12 mouse cellular contexts compared by ENCODE assay signal in genomic region chr17:12204246-12204645, GRCm38 (mm10).
A peak's percentile ranks its signal among the peaks of the same experiment; 100 is the strongest.
DNase-seq lines count a peak whose midpoint lies in the region; ATAC-seq lines count a peak whose summit lies in the region.
"Had no signal": no experiment of that assay in that cellular context is flagged by ENCODE, and none has a peak within 500 bp of the region (broad histone marks: within the 10 kb centered on the region; RNA-seq: fewer than 3 reads in every experiment).

No protein-coding gene starts in this region.

- 57% methylated on average over 3 of the region's 3 CpGs for WGBS in heart, embryonic 11.5 days (ENCODE audit: insufficient replicate concordance)
- 73% methylated on average over 3 of the region's 3 CpGs for WGBS in limb, embryonic 11.5 days

- no peak for DNase-seq in heart, postnatal 10 days
- peak; percentile 20 for DNase-seq in thymus, postnatal 25 days
- no peak for DNase-seq in thymus, adult 18-20 months
- no peak for DNase-seq in limb, embryonic 11.5 days (ENCODE audit: low spot score)
- DNase-seq in gastrocnemius, postnatal 10 days, result no peak
- no peak for DNase-seq in left cerebral cortex, adult 11 months (ENCODE audit: low spot score)
- DNase-seq in gastrocnemius, adult 18-20 months (ENCODE audit: low spot score), result no peak
- DNase-seq: gastrocnemius, postnatal 25 days; lung, adult 18-20 months; right cerebral cortex, postnatal 4 days had no signal

- intact Hi-C loops in heart, postnatal 10 days (cut with DNase I), result no loop called here

- H3K36me3 ChIP-seq in heart, embryonic 11.5 days (ENCODE audit: control insufficient read depth, insufficient read depth, low read length), result no peaks in the 10 kb centered on the region
- no peaks in the 10 kb centered on the region for H3K36me3 ChIP-seq in limb, embryonic 11.5 days (ENCODE audit: control insufficient read depth, insufficient read depth, low read length)

- peak overlapping the region; percentile 46; the same call in 1 of the 2 replicates for H3K9ac ChIP-seq in heart, embryonic 11.5 days (ENCODE audit: low read depth, low read length)
- H3K9ac ChIP-seq in limb, embryonic 11.5 days (ENCODE audit: low read length), result no peak overlapping the region

- H3K9me3 ChIP-seq in heart, embryonic 11.5 days (replicated peaks; ENCODE audit: control insufficient read depth, low read length), result no peaks in the 10 kb centered on the region
- no peaks in the 10 kb centered on the region for H3K9me3 ChIP-seq in limb, embryonic 11.5 days (ENCODE audit: control insufficient read depth, low read length)

- H3K27me3 ChIP-seq in heart, embryonic 11.5 days (ENCODE audit: control insufficient read depth, insufficient read depth, low read length), result no peaks in the 10 kb centered on the region
- H3K27me3 ChIP-seq in limb, embryonic 11.5 days (ENCODE audit: control insufficient read depth, insufficient read depth, low read length), result no peaks in the 10 kb centered on the region

- no peak for ATAC-seq in heart, embryonic 11.5 days (replicated peaks; ENCODE audit: insufficient number of reproducible peaks, low FRiP score, low TSS enrichment)
- no peak for ATAC-seq in limb, embryonic 11.5 days (ENCODE audit: insufficient number of reproducible peaks, low FRiP score, low TSS enrichment, low read depth)

- peaks cover 33% of the 10 kb centered on the region for H3K4me1 ChIP-seq in heart, embryonic 11.5 days (ENCODE audit: control insufficient read depth, insufficient read depth, low read length)
- peaks cover 26% of the 10 kb centered on the region for H3K4me1 ChIP-seq in limb, embryonic 11.5 days (ENCODE audit: control insufficient read depth, insufficient read depth, low read length)

- H3K4me3 ChIP-seq in heart, embryonic 11.5 days (ENCODE audit: low read depth, low read length), result no peak overlapping the region
- no peak overlapping the region for H3K4me3 ChIP-seq in limb, embryonic 11.5 days (ENCODE audit: low read depth, low read length)

- H3K4me2 ChIP-seq in heart, embryonic 11.5 days, result no peak overlapping the region
- H3K4me2 ChIP-seq in limb, embryonic 11.5 days (ENCODE audit: low read depth, severe bottlenecking), result no peak overlapping the region
- H3K4me2 ChIP-seq: midbrain, embryonic 11.5 days had no signal

- H3K27ac ChIP-seq in heart, embryonic 11.5 days (ENCODE audit: low read depth, low read length), result peak overlapping the region; percentile 94
- H3K27ac ChIP-seq in limb, embryonic 11.5 days (replicated peaks; ENCODE audit: low read depth, low read length), result 0 out of 2 replicates have a peak overlapping the region, but pooled peaks have one; percentile 30
